Mouse (Mus musculus) lung, embryonic 14.5 days (tissue): ENCODE measurements around the gene Nucks1. TPM values are rescaled to one million over a fixed set of nuclear protein-coding genes. Genes with fewer than 3 reads are reported as not detected.

Source experiments
- ATAC-seq: fragments of 200-750 bp; cut with Nextera tagmentation; 2 replicates; pipeline ENCODE4 v1.8.0; 2017; ENCODE audit warnings: mild to moderate bottlenecking, moderate TSS enrichment, moderate library complexity; ENCODE audit not compliant: insufficient read depth
- DNase-seq: peaks from one replicate; pipeline ENCODE4 v3.0.0-alpha.2; 2015
- H3K27ac ChIP-seq: fragments of 300-500 bp; sonication (generic); 2 replicates; pipeline ENCODE4 v1.5.1; 2014; ENCODE audit warnings: low read depth, mild to moderate bottlenecking, moderate library complexity
- H3K27me3 ChIP-seq: fragments of 300-500 bp; sonication (generic); 2 replicates; pipeline ENCODE4 v1.6.1; 2014; ENCODE audit warnings: low read length, control low read depth; ENCODE audit not compliant: insufficient read depth
- H3K36me3 ChIP-seq: fragments of 300-500 bp; sonication (generic); 2 replicates; pipeline ENCODE4 v1.6.1; 2014; ENCODE audit warnings: control low read depth; ENCODE audit not compliant: insufficient read depth
- H3K4me1 ChIP-seq: fragments of 300-500 bp; sonication (generic); 2 replicates; pipeline ENCODE4 v1.6.1; 2014; ENCODE audit warnings: antibody characterized with exemption, control low read depth; ENCODE audit not compliant: insufficient read depth
- H3K4me2 ChIP-seq: fragments of 300-500 bp; sonication (generic); 2 replicates; pipeline ENCODE4 v1.6.1; 2014; ENCODE audit warnings: mild to moderate bottlenecking
- H3K4me3 ChIP-seq: fragments of 300-500 bp; sonication (generic); 2 replicates; pipeline ENCODE4 v1.5.1; 2014; ENCODE audit warnings: low read depth, low read length
- H3K9ac ChIP-seq: fragments of 300-500 bp; sonication (generic); 2 replicates; pipeline ENCODE4 v1.6.1; 2014
- H3K9me3 ChIP-seq: fragments of 300-500 bp; sonication (generic); 2 replicates; pipeline ENCODE4 v1.6.1; 2016; ENCODE audit warnings: low read depth, low read length, control low read depth
- CTCF ChIP-seq: IDR thresholded peaks from 2 replicates; pipeline ENCODE4 v1.5.1; 2016; ENCODE audit warnings: antibody characterized with exemption, low read depth
- WGBS: fragments of 180-500 bp; shearing (Covaris S2); extraction: QIAGEN DNeasy Blood & Tissue Kit; methylation state at CpG from one replicate; pipeline ENCODE4 v1.1.7; 2014; 5-methylcytosine and 5-hydroxymethylcytosine counted together
- polyA plus RNA-seq: library from polyadenylated mRNA; unstranded; fragments of >200 nt; fragmentation: Nextera tagmentation; extraction: Ambion mirVana; gene quantifications from 2 replicates; pipeline ENCODE4 v1.2.1, GENCODE M21; 2014

Gene Nucks1
- polyA plus RNA-seq, 1 experiment from 2014 or later, result 66.1 TPM

GRCm38 (mm10) chr1:131965818-131966217 is 55.5 kb downstream of the Nucks1 start:
- no peaks in the 10 kb centered on the region for H3K36me3 ChIP-seq
- no peak for DNase-seq
- ATAC-seq, result no peak
- 0 out of 2 replicates have a peak, but pooled peaks cover 3% of the 10 kb centered on the region for H3K4me1 ChIP-seq
- peaks cover 47% of the 10 kb centered on the region for H3K27me3 ChIP-seq
- H3K4me3 ChIP-seq, result no peak overlapping the region
- H3K9ac ChIP-seq, result no peak overlapping the region
- H3K9me3 ChIP-seq, result no peaks in the 10 kb centered on the region
- 43% methylated on average over 5 of the region's 5 CpGs for WGBS
- no peak overlapping the region for H3K4me2 ChIP-seq
- no peak overlapping the region for H3K27ac ChIP-seq
- no peak for TF ChIP-seq CTCF

- no peaks in the 10 kb centered on the region for H3K36me3 ChIP-seq
- no peaks in the 10 kb centered on the region for H3K9me3 ChIP-seq
- no peak overlapping the region for H3K9ac ChIP-seq
- peaks cover 40% of the 10 kb centered on the region for H3K27me3 ChIP-seq
- no peak for DNase-seq
- H3K27ac ChIP-seq, result no peak overlapping the region
- no peak overlapping the region for H3K4me2 ChIP-seq
- 52% methylated on average over 7 of the region's 7 CpGs for WGBS
- TF ChIP-seq CTCF, result no peak
- H3K4me1 ChIP-seq, result 0 out of 2 replicates have a peak, but pooled peaks cover 6% of the 10 kb centered on the region
- H3K4me3 ChIP-seq, result no peak overlapping the region
- no peak for ATAC-seq
Observed at GRCm38 (mm10) chr1:131967336-131967735, 57.0 kb downstream of the Nucks1 start.

GRCm38 (mm10) chr1:131968556-131968955 is 58.2 kb downstream of the Nucks1 start:
- DNase-seq (no peak), ATAC-seq (no peak)
- Histone ChIP-seq H3K9ac (no peak overlapping the region), H3K27me3 (peaks cover 28% of the 10 kb centered on the region), H3K36me3 (no peaks in the 10 kb centered on the region), H3K4me3 (no peak overlapping the region), H3K9me3 (no peaks in the 10 kb centered on the region), H3K4me1 (0 out of 2 replicates have a peak, but pooled peaks cover 10% of the 10 kb centered on the region), H3K4me2 (no peak overlapping the region), H3K27ac (no peak overlapping the region)
- 42% methylated on average over 3 of the region's 3 CpGs for WGBS
- TF ChIP-seq CTCF, result no peak

- H3K27ac ChIP-seq, result no peak overlapping the region
- H3K9ac ChIP-seq, result no peak overlapping the region
- no peaks in the 10 kb centered on the region for H3K9me3 ChIP-seq
- no peak for DNase-seq
- H3K4me2 ChIP-seq, result no peak overlapping the region
- 59% methylated on average over 6 of the region's 6 CpGs for WGBS
- ATAC-seq, result no peak
- H3K4me3 ChIP-seq, result no peak overlapping the region
- H3K27me3 ChIP-seq, result peaks cover 24% of the 10 kb centered on the region
- H3K36me3 ChIP-seq, result no peaks in the 10 kb centered on the region
- no peak for TF ChIP-seq CTCF
- 0 out of 2 replicates have a peak, but pooled peaks cover 10% of the 10 kb centered on the region for H3K4me1 ChIP-seq
Observed at GRCm38 (mm10) chr1:131968983-131969382, 58.6 kb downstream of the Nucks1 start.

GRCm38 (mm10) chr1:131969825-131970224 is 59.5 kb downstream of the Nucks1 start:
- Histone ChIP-seq H3K27ac (no peak overlapping the region), H3K9ac (no peak overlapping the region), H3K4me1 (0 out of 2 replicates have a peak, but pooled peaks cover 10% of the 10 kb centered on the region), H3K27me3 (peaks cover 15% of the 10 kb centered on the region), H3K36me3 (no peaks in the 10 kb centered on the region), H3K4me2 (no peak overlapping the region), H3K9me3 (no peaks in the 10 kb centered on the region), H3K4me3 (no peak overlapping the region)
- ATAC-seq (no peak), DNase-seq (no peak)
- 39% methylated on average over 4 of the region's 4 CpGs for WGBS
- no peak for TF ChIP-seq CTCF

GRCm38 (mm10) chr1:131970322-131970660 is 60.0 kb downstream of the Nucks1 start:
- Histone ChIP-seq H3K27me3 (0 out of 2 replicates have a peak, but pooled peaks cover 11% of the 10 kb centered on the region), H3K9ac (no peak overlapping the region), H3K9me3 (no peaks in the 10 kb centered on the region), H3K27ac (no peak overlapping the region), H3K4me3 (no peak overlapping the region), H3K4me2 (no peak overlapping the region), H3K4me1 (0 out of 2 replicates have a peak, but pooled peaks cover 10% of the 10 kb centered on the region), H3K36me3 (no peaks in the 10 kb centered on the region)
- WGBS, result 39% methylated on average over 5 of the region's 5 CpGs
- DNase-seq, result no peak
- no peak for TF ChIP-seq CTCF
- ATAC-seq, result no peak

- ATAC-seq, result 0 out of 2 replicates have a peak, but pooled peaks have one; percentile 19
- no peak for DNase-seq
- H3K4me3 ChIP-seq, result no peak overlapping the region
- 9% methylated on average over 16 of the region's 16 CpGs for WGBS
- peak overlapping the region; percentile 33; the same call in 1 of the 2 replicates for H3K4me2 ChIP-seq
- H3K27ac ChIP-seq, result no peak overlapping the region
- 0 out of 2 replicates have a peak, but pooled peaks cover 5% of the 10 kb centered on the region for H3K27me3 ChIP-seq
- no peaks in the 10 kb centered on the region for H3K36me3 ChIP-seq
- H3K4me1 ChIP-seq, result 0 out of 2 replicates have a peak, but pooled peaks cover 10% of the 10 kb centered on the region
- H3K9ac ChIP-seq, result no peak overlapping the region
- TF ChIP-seq CTCF, result no peak
- H3K9me3 ChIP-seq, result no peaks in the 10 kb centered on the region
Observed at GRCm38 (mm10) chr1:131970661-131971520, 60.6 kb downstream of the Nucks1 start.
